ENCODE assay signal across 26 mouse cellular contexts in the genomic region with DNA sequence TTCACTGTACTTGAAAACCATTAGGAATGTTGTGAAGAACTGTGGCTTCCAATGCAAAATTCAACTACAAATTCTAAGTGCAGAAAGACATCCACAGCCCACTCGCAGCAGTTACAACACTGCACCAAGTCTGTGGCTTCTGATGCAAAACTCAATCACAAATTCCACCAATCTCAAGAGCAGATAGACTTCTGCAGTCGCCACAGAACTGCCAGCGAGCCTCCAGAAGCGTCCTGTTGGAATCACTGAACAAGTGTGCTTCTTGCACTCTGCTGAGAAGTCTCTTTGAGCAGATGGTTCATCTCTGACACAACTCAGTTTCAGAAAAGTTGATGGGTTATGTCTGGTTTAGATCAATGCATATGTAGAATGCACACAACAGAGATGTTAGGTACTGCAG. TPM values are rescaled to one million over a fixed set of nuclear protein-coding genes. Genes with fewer than 3 reads are reported as not detected.
DNase-seq lines count a peak whose midpoint lies in the region; ATAC-seq and TF ChIP-seq lines count a peak whose summit lies in the region.
"Had no signal": no experiment of that assay in that cellular context is flagged by ENCODE, and none has a peak within 500 bp of the region (broad histone marks: within the 10 kb centered on the region; RNA-seq: fewer than 3 reads in every experiment).

No protein-coding gene starts in this region.

- H3K36me3 ChIP-seq in embryonic facial prominence, embryonic 13.5 days = peaks cover 40% of the 10 kb centered on the region
- H3K36me3 ChIP-seq in embryonic facial prominence, embryonic 10.5 days (replicated peaks) = peaks cover 49% of the 10 kb centered on the region
- peaks cover 33% of the 10 kb centered on the region for H3K36me3 ChIP-seq in lung, embryonic 14.5 days (ENCODE audit: insufficient read depth)
- H3K36me3 ChIP-seq in embryonic facial prominence, embryonic 14.5 days (ENCODE audit: control insufficient read depth, insufficient read depth, low read length) = peaks cover 45% of the 10 kb centered on the region

- no peaks in the 10 kb centered on the region for H3K9me3 ChIP-seq in embryonic facial prominence, embryonic 13.5 days
- H3K9me3 ChIP-seq in embryonic facial prominence, embryonic 10.5 days = no peaks in the 10 kb centered on the region
- no peaks in the 10 kb centered on the region for H3K9me3 ChIP-seq in lung, embryonic 14.5 days (ENCODE audit: low read depth, low read length)
- no peaks in the 10 kb centered on the region for H3K9me3 ChIP-seq in embryonic facial prominence, embryonic 14.5 days (ENCODE audit: control insufficient read depth, low read length)
- H3K9me3 ChIP-seq: embryonic facial prominence, embryonic 15.5 days; forebrain, embryonic 10.5 days; forebrain, embryonic 12.5 days; G1E had no signal

- no peaks in the 10 kb centered on the region for H3K27me3 ChIP-seq in embryonic facial prominence, embryonic 13.5 days
- no peaks in the 10 kb centered on the region for H3K27me3 ChIP-seq in embryonic facial prominence, embryonic 10.5 days (replicated peaks; ENCODE audit: low read depth, poor library complexity, severe bottlenecking)
- H3K27me3 ChIP-seq in lung, embryonic 14.5 days (ENCODE audit: insufficient read depth, low read length) = no peaks in the 10 kb centered on the region
- H3K27me3 ChIP-seq in embryonic facial prominence, embryonic 14.5 days (replicated peaks; ENCODE audit: control insufficient read depth, insufficient read depth, low read length) = no peaks in the 10 kb centered on the region
- H3K27me3 ChIP-seq: CH12.LX; embryonic facial prominence, embryonic 15.5 days; forebrain, embryonic 12.5 days; Patski had no signal

- H3K9ac ChIP-seq in embryonic facial prominence, embryonic 13.5 days = no peak overlapping the region
- H3K9ac ChIP-seq in lung, embryonic 14.5 days = no peak overlapping the region
- no peak overlapping the region for H3K9ac ChIP-seq in embryonic facial prominence, embryonic 14.5 days (ENCODE audit: low read depth, low read length)
- H3K9ac ChIP-seq: embryonic facial prominence, embryonic 15.5 days; forebrain, embryonic 12.5 days had no signal

- no peak overlapping the region for H3K4me3 ChIP-seq in embryonic facial prominence, embryonic 13.5 days
- H3K4me3 ChIP-seq in embryonic facial prominence, embryonic 10.5 days = no peak overlapping the region
- H3K4me3 ChIP-seq in lung, embryonic 14.5 days (ENCODE audit: low read depth, low read length) = no peak overlapping the region
- H3K4me3 ChIP-seq in embryonic facial prominence, embryonic 14.5 days (ENCODE audit: low read depth, low read length) = no peak overlapping the region
- H3K4me3 ChIP-seq: embryonic facial prominence, embryonic 15.5 days; erythroblast, embryonic 14.5 days; forebrain, embryonic 10.5 days; forebrain, embryonic 12.5 days had no signal

- 70% methylated on average over 4 of the region's 4 CpGs for WGBS in embryonic facial prominence, embryonic 13.5 days
- WGBS in embryonic facial prominence, embryonic 10.5 days = 93% methylated on average over 4 of the region's 4 CpGs
- 61% methylated on average over 4 of the region's 4 CpGs for WGBS in lung, embryonic 14.5 days
- 76% methylated on average over 4 of the region's 4 CpGs for WGBS in embryonic facial prominence, embryonic 14.5 days

- H3K4me1 ChIP-seq in embryonic facial prominence, embryonic 13.5 days = peaks cover 11% of the 10 kb centered on the region
- peaks cover 7% of the 10 kb centered on the region for H3K4me1 ChIP-seq in embryonic facial prominence, embryonic 10.5 days
- no peaks in the 10 kb centered on the region for H3K4me1 ChIP-seq in lung, embryonic 14.5 days (ENCODE audit: insufficient read depth)
- no peaks in the 10 kb centered on the region for H3K4me1 ChIP-seq in embryonic facial prominence, embryonic 14.5 days (ENCODE audit: control insufficient read depth, insufficient read depth, low read length)
- H3K4me1 ChIP-seq: forebrain, embryonic 10.5 days; forebrain, embryonic 12.5 days had no signal

- no peak overlapping the region for H3K4me2 ChIP-seq in embryonic facial prominence, embryonic 13.5 days
- H3K4me2 ChIP-seq in lung, embryonic 14.5 days = no peak overlapping the region
- H3K4me2 ChIP-seq in embryonic facial prominence, embryonic 14.5 days (ENCODE audit: low read depth, low read length) = no peak overlapping the region
- H3K4me2 ChIP-seq: embryonic facial prominence, embryonic 15.5 days; forebrain, embryonic 12.5 days had no signal

- no peak for DNase-seq in embryonic facial prominence, embryonic 10.5 days (ENCODE audit: low spot score)
- DNase-seq in lung, embryonic 14.5 days = peak; percentile 66
- no peak for DNase-seq in lung, adult 18-20 months
- no peak for DNase-seq in embryonic facial prominence, embryonic 14.5 days (ENCODE audit: low spot score)
- no peak for DNase-seq in ovary, adult 18-20 months (ENCODE audit: low spot score)
- DNase-seq: adrenal gland, adult 8-10 months; adrenal gland, postnatal 14 days; adrenal gland, postnatal 36 days; B cell, adult 2 months; cerebellum, adult 11-12 months; cerebellum, adult 2 months; cerebellum, adult 9-10 months; cerebellum, postnatal 10 days; cerebellum, postnatal 25 days had no signal

- no peak for TF ChIP-seq CTCF in lung, embryonic 14.5 days (IDR thresholded peaks at IDR 0.05; ENCODE audit: low read depth)

- no peak for ATAC-seq in embryonic facial prominence, embryonic 13.5 days (ENCODE audit: insufficient number of reproducible peaks, insufficient read depth, low FRiP score, low TSS enrichment, low read depth)
- ATAC-seq in lung, embryonic 14.5 days (ENCODE audit: insufficient read depth) = no peak; the same call in 1 of the 2 replicates
- no peak for ATAC-seq in embryonic facial prominence, embryonic 14.5 days (ENCODE audit: low read depth)
- ATAC-seq: activated CD4-positive, CD25-positive, alpha-beta regulatory T cell, adult 4 months; CD4-positive, CD25-positive, alpha-beta regulatory T cell, adult 4 months; forebrain, embryonic 14.5 days; forebrain, embryonic 16.5 days; Patski had no signal

- H3K27ac ChIP-seq in embryonic facial prominence, embryonic 13.5 days = 0 out of 2 replicates have a peak overlapping the region, but pooled peaks have one; percentile 48
- H3K27ac ChIP-seq in embryonic facial prominence, embryonic 10.5 days (replicated peaks) = no peak overlapping the region
- H3K27ac ChIP-seq in lung, embryonic 14.5 days (ENCODE audit: low read depth) = no peak overlapping the region
- H3K27ac ChIP-seq in embryonic facial prominence, embryonic 14.5 days (replicated peaks; ENCODE audit: low read depth, low read length) = peak overlapping the region; percentile 12; the same call in 1 of the 2 replicates
- H3K27ac ChIP-seq: embryonic facial prominence, embryonic 15.5 days; forebrain, embryonic 10.5 days; forebrain, embryonic 12.5 days had no signal

RNA-seq across cellular contexts. Expression of gene Fbln5, which starts 15.9 kb away (rescaled TPM):
- 91.8 and 123 TPM in 2 replicates for polyA plus RNA-seq in embryonic facial prominence, embryonic 13.5 days (2015; fragmentation: Nextera tagmentation; extraction: Ambion mirVana)
- polyA plus RNA-seq in embryonic facial prominence, embryonic 10.5 days (2016; fragmentation: Nextera tagmentation; extraction: Ambion mirVana) = 13.1 and 19.3 TPM in 2 replicates
- polyA plus RNA-seq in lung, embryonic 14.5 days (2014; fragmentation: Nextera tagmentation; extraction: Ambion mirVana) = 66.9 and 77.1 TPM in 2 replicates
- polyA plus RNA-seq in embryonic facial prominence, embryonic 14.5 days (2014; fragmentation: Nextera tagmentation; extraction: Ambion mirVana) = 143 and 156 TPM in 2 replicates
- polyA plus RNA-seq: activated CD4-positive, CD25-positive, alpha-beta regulatory T cell, adult 4 months; CD4-positive, CD25-positive, alpha-beta regulatory T cell, adult 4 months; erythroblast, embryonic 14.5 days; G1E had no signal

Comparison
In these comparisons a context has a peak if more than half of its experiments do, and no peak if none do; other contexts are left out.
1. H3K27ac ChIP-seq: peak in embryonic facial prominence, embryonic 13.5 days (single experiment) and embryonic facial prominence, embryonic 14.5 days (single experiment); none in embryonic facial prominence, embryonic 10.5 days (single experiment) and lung, embryonic 14.5 days (single experiment).